Mouse (Mus musculus) olfactory bulb, adult 2 months (tissue): ENCODE measurements at regions not wholly inside any gene's neighbourhood (a gene's known extent, or its start where the extent isn't known, plus 50 kb on each side); places are given as distances from the start of the nearest gene placed in this dataset.

Source experiments
- H3K27ac ChIP-seq: fragments of 200-500 bp; 2 replicates; pipeline ENCODE4 v1.5.1; 2012; ENCODE audit warnings: low read depth, low read length; ENCODE audit not compliant: insufficient read depth
- H3K4me1 ChIP-seq: fragments of 200-500 bp; 2 replicates; pipeline ENCODE4 v1.6.1; 2012; ENCODE audit warnings: low read length; ENCODE audit not compliant: control insufficient read depth, insufficient read depth
- H3K4me3 ChIP-seq: fragments of 200-500 bp; 2 replicates; pipeline ENCODE4 v1.5.1; 2012; ENCODE audit warnings: mild to moderate bottlenecking, low read depth, low read length, moderate library complexity; ENCODE audit not compliant: insufficient read depth
- CTCF ChIP-seq: fragments of 200-500 bp; IDR thresholded peaks from 2 replicates; pipeline ENCODE4 v1.5.1; 2012; ENCODE audit warnings: low read depth, mild to moderate bottlenecking, low read length, moderate library complexity; ENCODE audit not compliant: insufficient read depth
- POLR2A ChIP-seq: fragments of 200-500 bp; IDR thresholded peaks from 2 replicates; pipeline ENCODE4 v1.6.1; 2012; ENCODE audit warnings: mild to moderate bottlenecking, low read depth, low read length, moderate library complexity; ENCODE audit not compliant: insufficient read depth
- WGBS: fragments of 180-500 bp; shearing (Covaris S2); methylation state at CpG from one replicate; pipeline ENCODE4 v1.1.7; 2018; 5-methylcytosine and 5-hydroxymethylcytosine counted together

DNA sequence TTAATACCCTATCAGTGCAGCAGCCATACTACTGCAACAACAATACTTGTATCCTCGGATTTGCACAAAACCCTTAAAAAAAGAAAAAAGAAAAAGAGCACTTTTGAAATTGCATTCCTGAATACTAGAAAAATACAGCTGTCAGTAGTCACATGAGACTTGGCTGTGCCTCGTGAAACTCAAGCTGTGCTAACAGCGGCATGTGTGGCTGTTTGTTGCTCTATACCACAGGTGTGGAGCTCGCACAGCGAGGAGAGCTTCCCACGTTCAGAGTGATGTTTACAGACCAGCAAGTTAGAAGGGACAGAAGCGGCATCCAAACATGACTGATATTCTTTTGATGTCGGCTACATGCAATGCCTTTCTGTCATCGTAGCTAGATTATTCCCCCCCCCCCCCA is 169.8 kb downstream of the Gm12689 start:
- no peak overlapping the region for H3K4me3 ChIP-seq
- 63% methylated on average over 9 of the region's 9 CpGs for WGBS

DNA sequence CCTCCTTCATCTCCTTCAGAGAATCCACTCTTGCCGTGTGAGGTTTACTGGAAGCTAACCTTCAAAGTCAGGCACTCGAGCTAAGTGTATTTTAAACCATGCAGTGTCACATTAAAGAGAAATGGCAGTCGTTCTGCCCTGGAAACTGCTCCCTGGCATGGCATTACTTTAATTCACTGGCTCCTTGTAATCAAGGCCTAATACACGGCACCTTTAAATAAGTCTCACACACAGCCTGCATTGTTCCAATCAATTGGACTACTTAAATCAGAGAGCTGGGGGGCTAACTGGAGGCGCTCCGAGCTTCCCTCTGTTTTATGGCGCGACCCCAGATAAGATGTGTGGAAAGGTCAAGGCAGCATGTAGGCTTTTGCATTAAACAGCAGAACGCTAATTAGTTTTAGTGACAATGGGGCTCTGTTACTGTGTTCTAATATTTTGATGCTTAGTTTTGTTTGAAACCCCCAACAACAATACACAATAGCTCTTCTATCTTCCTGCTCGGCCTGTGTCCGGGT is 180.1 kb downstream of the Gm12689 start:
- no peaks in the 10 kb centered on the region for H3K4me1 ChIP-seq
- WGBS = 45% methylated on average over 11 of the region's 11 CpGs
- no peak for TF ChIP-seq CTCF
- no peak for TF ChIP-seq POLR2A
- no peak overlapping the region for H3K27ac ChIP-seq
- no peak overlapping the region for H3K4me3 ChIP-seq

More for the DNA sequence above, 169.8 kb downstream of the Gm12689 start:
- TF ChIP-seq POLR2A (no peak), CTCF (no peak)
- no peak overlapping the region for H3K27ac ChIP-seq
- H3K4me1 ChIP-seq = no peaks in the 10 kb centered on the region

DNA sequence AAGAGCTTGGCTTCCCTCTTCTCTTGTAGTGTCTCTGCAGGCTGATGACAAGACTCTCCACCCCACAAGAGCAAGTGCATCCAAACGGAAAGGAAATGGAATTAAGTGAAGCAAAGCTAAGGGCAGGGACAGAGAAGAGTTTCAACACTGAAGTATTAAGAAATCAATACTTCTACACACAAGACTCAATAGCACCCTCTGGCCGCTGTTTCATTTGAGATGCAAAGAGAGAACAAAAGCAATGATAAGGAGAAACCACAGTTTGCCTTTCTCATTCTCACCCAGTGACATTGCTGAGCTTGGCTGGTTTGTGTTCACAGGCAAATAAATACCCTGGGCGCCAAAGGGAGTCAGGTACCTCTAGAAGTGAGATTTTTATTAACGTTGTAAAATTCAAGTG is 171.8 kb upstream of the Foxd3 start:
- no peak overlapping the region for H3K4me3 ChIP-seq
- TF ChIP-seq CTCF = no peak
- no peak for TF ChIP-seq POLR2A
- WGBS = 62% methylated on average over 4 of the region's 4 CpGs
- H3K4me1 ChIP-seq = no peaks in the 10 kb centered on the region
- no peak overlapping the region for H3K27ac ChIP-seq

DNA sequence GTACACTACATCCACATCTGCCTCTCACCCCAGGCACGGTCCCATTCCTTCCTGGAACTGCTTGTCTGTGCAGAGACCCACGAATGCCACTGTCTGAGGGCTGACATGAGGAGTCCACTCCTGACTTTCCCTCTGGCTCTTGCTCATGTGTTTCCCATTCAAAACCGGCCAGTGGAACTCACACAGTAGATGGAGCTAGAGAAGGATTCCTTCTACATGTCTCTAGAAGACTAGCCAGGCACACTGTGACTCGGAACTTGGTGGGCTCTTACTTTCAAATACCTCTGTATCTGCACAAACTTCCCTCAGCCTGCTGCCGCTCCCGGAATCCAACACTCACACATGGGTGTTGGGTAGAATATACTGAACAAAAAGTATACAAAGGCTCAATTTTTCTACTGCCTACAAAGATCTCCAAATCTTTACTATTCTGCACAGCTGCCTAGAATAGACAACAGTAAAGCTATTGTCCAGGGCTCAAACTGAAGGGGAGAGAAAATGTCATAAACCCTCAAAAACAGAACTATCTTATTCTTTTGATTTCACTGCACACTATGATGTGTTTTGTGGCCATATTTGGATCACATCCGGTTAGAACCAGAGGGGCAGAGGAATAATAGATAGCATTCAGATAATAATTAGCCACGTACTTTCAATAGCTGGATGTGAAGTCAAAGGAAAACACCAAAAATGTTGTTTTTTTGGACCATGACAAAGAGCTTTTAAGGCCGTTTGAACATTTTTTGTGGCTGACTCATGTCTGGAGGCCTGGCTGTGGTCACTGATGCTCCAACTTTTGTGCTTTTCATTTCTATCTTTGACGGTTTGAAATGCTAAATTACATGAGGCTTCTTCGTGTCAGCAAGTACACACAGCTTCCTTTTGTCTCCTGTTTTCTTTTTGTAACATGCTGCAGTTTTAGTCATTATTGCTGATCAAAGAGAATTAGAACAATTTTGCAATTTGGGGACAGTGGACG is 164.3 kb upstream of the Foxd3 start:
- WGBS = 70% methylated on average over 12 of the region's 12 CpGs
- Histone ChIP-seq H3K4me1 (no peaks in the 10 kb centered on the region), H3K4me3 (no peak overlapping the region), H3K27ac (no peak overlapping the region)
- TF ChIP-seq POLR2A = no peak
- TF ChIP-seq CTCF = no peak

GRCm38 (mm10) chr4:99503221-99503744 is 152.8 kb upstream of the Foxd3 start:
- TF ChIP-seq CTCF (no peak), POLR2A (no peak)
- 76% methylated on average over 10 of the region's 10 CpGs for WGBS
- no peak overlapping the region for H3K27ac ChIP-seq

DNA sequence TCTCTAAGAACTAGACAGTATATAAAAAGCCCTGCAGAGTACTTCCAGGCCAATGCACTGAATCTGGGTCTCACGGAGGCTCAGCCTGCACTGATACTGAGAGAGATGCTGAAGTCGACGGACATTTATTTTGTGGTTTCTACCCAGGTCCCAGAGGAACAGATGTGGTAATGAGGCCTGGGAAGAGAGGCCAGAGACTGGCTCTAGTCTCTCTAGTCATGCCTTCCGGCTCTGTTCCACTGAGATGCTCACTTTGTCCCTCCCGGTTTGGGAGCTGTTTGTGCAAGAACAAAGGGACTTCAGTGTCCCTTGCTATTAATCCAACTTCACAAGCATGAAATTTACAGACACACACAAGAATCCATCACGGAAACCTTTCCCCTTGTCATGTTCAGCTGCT is 144.1 kb upstream of the Foxd3 start:
- Histone ChIP-seq H3K4me1 (no peaks in the 10 kb centered on the region), H3K4me3 (no peak overlapping the region), H3K27ac (no peak overlapping the region)
- TF ChIP-seq POLR2A (no peak), CTCF (no peak)
- 60% methylated on average over 6 of the region's 6 CpGs for WGBS

More at GRCm38 (mm10) chr4:99503221-99503744, 152.8 kb upstream of the Foxd3 start:
- Histone ChIP-seq H3K4me3 (no peak overlapping the region), H3K4me1 (no peaks in the 10 kb centered on the region)

DNA sequence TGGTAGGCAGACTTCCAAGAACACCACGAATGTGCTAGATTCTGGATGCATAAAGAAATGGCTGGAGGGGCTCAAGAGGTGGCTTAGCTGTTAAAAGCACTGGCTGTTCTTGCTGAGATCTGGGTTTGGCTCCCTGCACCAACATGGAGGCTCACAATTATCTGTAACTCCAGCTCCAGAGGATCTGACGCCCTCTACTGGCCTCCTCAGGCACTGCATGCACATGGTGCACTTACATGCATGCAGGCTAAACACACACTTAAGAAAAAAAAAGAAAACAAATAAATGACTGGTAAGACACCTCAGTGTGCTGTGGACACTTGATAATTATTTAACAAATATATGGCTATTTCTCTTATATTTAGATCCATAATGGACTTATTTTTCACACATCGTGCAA is 139.2 kb upstream of the Foxd3 start:
- TF ChIP-seq CTCF (no peak), POLR2A (no peak)
- 73% methylated on average over 3 of the region's 3 CpGs for WGBS
- Histone ChIP-seq H3K27ac (no peak overlapping the region), H3K4me3 (no peak overlapping the region), H3K4me1 (no peaks in the 10 kb centered on the region)

- H3K4me3 ChIP-seq = no peak overlapping the region
- H3K4me1 ChIP-seq = no peaks in the 10 kb centered on the region
- no peak for TF ChIP-seq POLR2A
- TF ChIP-seq CTCF = no peak
- WGBS = 94% methylated on average over 12 of the region's 12 CpGs
- H3K27ac ChIP-seq = no peak overlapping the region
Observed at GRCm38 (mm10) chr4:99527441-99527840, 128.7 kb upstream of the Foxd3 start.

DNA sequence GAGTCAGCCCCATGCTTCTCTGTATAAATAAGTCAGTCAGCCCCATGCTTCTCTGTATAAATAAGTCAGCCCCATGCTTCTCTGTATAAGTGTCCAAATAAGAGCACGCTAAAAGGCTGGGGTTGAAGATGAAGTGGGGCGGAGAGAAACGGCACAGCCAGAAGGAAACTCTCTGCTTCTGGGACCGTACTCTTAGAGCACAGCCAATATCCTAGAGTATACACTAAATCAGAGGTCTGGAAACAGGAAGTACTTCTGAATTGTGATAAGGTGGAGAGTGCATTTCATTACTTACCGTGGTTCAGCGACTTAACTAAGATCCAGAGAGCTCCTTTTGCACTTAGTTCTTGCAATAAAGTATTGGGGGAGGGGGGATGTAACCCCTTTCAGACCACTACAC is 112.1 kb upstream of the Foxd3 start:
- TF ChIP-seq CTCF (no peak), POLR2A (no peak)
- no peaks in the 10 kb centered on the region for H3K4me1 ChIP-seq

GRCm38 (mm10) chr4:99545742-99546141 is 110.4 kb upstream of the Foxd3 start:
- no peak for TF ChIP-seq CTCF
- no peak for TF ChIP-seq POLR2A
- H3K4me3 ChIP-seq = no peak overlapping the region
- no peak overlapping the region for H3K27ac ChIP-seq
- H3K4me1 ChIP-seq = no peaks in the 10 kb centered on the region
- 80% methylated on average over 3 of the region's 3 CpGs for WGBS

More for the DNA sequence above, 112.1 kb upstream of the Foxd3 start:
- H3K27ac ChIP-seq = no peak overlapping the region
- 86% methylated on average over 6 of the region's 6 CpGs for WGBS
- no peak overlapping the region for H3K4me3 ChIP-seq
